Mouse (Mus musculus) thymus, postnatal 4 days (tissue): ENCODE measurements around the gene Dusp9.
A peak's percentile ranks its signal among the peaks of the same experiment; 100 is the strongest.

Experiments used
- DNase-seq: peaks from one replicate; pipeline ENCODE4 v3.0.0; 2021

Dusp9 gene

GRCm38 (mm10) chrX:73639255-73639675, at the start of gene Dusp9:
Gene Dusp9, plus strand, starts transcription at chrX:73639419.
- peak; percentile 27 for DNase-seq

DNA sequence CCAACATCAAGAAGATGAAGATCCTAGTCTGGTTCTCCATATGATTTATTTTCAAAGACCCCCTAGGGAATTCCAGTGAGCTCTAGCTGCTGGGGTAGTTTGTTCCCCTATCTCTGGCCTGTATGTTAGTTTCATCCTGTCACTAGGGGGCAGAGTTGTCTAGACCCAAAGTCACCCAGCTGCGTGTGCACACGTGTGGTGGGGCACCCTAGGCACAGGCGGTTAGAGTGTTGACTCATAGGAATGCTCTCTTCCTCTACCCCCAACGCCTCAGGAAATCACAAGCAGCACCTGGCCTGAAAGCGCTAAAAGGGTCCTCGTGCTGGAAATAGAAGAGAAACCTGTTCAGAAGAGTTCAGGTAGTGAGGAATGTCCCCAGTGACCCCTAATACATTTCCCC, 46.0 kb upstream of the Dusp9 start:
- peak; percentile 58 for DNase-seq

GRCm38 (mm10) chrX:73594451-73595121, 44.6 kb upstream of the Dusp9 start:
- DNase-seq: no peak

- DNase-seq: no peak
Observed at GRCm38 (mm10) chrX:73595297-73595938, 43.8 kb upstream of the Dusp9 start.

DNA sequence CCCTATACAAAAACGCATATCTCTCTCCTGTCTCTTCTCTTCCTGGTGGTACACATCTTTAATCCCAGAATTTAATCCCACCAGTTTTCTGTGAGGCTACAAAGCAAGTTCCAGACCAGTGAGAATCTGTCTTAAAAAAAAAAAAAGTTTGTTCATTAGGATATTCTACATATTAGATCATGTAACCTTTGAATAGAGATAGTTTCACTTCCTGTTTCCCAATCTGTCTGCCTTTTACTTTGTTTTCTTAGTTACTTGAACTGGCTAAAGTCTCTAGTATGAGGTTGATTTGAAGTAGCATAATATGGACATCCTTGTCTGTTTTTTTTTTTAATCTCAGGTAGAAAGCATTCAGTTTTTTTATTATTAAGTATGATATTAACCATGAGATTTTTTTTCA, 37.8 kb upstream of the Dusp9 start:
- DNase-seq: no peak

- DNase-seq: no peak
Observed at GRCm38 (mm10) chrX:73613665-73614064, 25.6 kb upstream of the Dusp9 start.

DNA sequence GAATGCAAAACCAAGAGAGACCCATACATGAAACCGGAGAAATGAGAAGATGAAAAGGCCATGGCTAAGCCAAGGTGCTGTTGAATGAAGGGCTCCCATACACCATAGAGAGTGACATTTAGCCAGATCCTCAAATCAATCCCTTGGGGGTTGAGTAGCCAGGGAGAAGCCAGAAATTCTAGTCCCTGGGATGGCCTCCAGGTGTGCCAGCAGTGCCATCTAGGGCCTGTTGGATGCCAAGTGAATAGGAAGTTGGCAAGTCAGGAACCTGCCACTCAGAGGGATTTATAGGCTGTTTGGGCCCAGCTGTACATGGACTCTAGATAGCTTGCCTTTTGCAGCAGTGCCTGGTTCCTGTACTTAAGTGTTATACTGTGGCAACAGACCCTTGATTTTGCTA, 23.3 kb upstream of the Dusp9 start:
- DNase-seq: no peak

- no peak for DNase-seq
Observed at GRCm38 (mm10) chrX:73619401-73619800, 19.8 kb upstream of the Dusp9 start.

DNA sequence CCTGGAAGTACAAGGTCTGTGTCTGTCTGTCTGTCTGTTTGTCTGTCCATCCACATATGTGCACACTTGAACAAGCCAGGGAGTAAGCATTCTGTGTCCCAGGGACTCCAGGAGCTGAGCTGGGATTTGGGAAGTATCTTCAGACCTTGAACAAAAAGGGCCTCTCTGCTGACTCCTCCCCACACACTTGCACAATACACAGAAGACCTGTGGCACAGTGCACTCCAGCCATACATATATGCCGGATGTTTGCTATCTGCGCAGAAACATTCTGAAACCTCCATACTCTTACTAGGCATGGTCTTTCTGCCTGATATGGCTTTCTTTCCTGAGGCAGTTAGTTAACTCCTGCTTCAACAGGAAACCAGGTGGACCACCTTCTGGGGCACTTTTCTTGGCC, 19.3 kb upstream of the Dusp9 start:
- DNase-seq: no peak

GRCm38 (mm10) chrX:73626981-73627380, 12.2 kb upstream of the Dusp9 start:
- no peak for DNase-seq

GRCm38 (mm10) chrX:73635425-73635824, 3.8 kb upstream of the Dusp9 start:
- DNase-seq: peak; percentile 37

GRCm38 (mm10) chrX:73637415-73637814, 1.8 kb upstream of the Dusp9 start:
- no peak for DNase-seq

DNA sequence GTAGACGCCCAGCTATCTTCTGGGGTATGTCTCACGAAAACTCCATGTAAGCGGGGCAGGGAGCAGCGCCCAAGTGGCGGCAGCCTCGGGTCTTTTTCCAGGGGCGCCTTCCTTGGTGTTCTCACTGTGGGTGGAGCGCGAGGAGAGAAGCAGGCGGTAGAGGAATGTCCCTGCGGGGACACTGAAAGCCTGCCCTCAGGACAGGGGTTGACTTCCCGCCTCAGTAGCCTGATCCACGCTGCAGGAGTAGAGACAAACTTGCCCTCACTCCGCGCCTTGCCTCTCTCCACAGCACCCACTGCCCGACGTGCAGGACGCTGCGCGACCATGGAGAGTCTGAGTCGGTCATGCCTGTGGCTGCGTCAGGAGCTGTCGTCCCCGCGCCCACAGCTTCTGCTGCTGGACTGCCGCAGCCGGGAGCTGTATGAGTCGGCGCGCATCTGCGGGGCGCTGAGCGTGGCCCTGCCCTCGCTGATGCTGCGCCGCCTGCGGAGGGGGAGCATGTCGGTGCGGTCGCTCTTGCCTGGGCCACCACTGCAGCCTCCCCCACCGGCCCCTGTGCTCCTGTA, 766 bp downstream of the Dusp9 start:
- DNase-seq: peak; percentile 25

DNA sequence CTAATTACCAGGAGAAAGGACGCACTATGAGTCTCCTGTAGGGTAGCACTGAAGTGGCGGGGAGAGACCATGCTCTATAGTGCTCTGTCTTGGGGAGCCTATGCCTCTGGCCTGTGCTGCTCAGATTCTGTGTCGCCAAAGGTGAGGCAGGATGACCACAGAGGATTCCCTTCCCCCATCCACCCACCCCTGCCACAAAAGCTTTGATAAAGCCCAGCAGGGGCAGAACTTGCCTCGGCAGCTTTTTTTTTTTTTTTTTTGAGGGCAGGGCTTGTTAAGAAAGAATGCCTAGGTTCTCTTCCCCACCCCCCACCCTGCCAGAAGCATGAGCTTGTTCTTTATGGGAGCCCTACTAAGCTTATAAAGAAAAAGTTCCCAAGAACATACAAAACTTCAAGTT, 5.9 kb downstream of the Dusp9 start:
- no peak for DNase-seq

DNA sequence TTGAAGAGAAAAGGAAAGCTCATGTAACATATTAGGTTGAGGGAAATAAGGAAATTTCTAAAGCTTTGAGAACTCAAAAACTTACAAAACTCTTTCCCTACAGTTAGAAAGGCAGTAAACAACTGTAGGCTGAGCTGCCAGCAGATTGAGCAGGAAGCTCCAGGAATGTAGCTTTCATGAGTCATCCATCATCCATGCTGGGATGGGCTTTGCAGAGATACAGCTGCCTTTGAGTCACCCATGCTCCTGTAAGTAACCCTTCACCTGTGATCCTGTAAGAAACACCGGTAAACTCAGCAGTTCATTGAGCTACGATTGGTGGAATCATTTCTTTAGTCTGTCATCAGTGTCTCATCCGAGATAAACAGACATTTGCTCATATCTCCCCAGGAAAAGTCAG, 11.7 kb downstream of the Dusp9 start:
- DNase-seq: no peak

DNA sequence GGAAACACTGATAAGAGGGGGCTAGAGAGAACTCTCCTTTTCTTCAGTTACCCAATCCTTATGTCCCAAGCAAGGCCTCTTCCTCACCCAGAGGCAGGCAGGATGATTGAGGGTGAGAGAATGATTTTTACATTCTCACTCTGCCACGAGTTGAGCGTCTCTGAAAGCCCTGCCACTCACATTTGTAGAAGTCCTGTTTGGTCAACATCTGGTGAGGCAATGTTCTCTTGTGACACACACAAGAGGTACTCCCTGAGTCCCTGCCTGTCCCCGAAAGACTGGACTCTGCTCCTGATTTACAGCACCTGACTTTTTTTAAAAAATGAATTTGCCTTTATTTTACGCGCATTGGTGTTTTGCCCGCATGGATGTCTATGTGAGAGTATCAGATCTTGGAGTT, 14.2 kb downstream of the Dusp9 start:
- no peak for DNase-seq

DNA sequence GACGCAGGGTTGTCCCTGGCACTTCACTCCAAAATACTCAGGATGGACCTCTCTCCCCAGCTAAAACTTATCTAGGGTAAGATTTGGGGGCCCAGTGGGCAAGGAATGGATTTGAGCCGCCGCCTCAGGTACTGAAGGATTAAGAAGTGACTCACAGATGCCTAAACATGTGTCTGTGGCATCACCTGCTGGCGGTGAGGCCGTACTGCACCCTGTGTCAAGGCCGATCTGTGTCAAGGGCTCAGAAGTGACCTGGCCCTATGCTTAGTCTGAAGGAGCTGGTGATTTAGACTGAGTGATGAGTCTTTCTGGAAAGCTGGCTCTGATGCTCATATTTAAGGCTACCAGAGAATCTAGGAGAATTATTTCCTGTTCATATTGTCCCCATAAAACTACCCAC, 15.0 kb downstream of the Dusp9 start:
- DNase-seq: peak; percentile 83

GRCm38 (mm10) chrX:73655529-73655928, 16.3 kb downstream of the Dusp9 start:
- DNase-seq: peak; percentile 67

- DNase-seq: no peak
Observed at GRCm38 (mm10) chrX:73658391-73658790, 19.2 kb downstream of the Dusp9 start.

DNA sequence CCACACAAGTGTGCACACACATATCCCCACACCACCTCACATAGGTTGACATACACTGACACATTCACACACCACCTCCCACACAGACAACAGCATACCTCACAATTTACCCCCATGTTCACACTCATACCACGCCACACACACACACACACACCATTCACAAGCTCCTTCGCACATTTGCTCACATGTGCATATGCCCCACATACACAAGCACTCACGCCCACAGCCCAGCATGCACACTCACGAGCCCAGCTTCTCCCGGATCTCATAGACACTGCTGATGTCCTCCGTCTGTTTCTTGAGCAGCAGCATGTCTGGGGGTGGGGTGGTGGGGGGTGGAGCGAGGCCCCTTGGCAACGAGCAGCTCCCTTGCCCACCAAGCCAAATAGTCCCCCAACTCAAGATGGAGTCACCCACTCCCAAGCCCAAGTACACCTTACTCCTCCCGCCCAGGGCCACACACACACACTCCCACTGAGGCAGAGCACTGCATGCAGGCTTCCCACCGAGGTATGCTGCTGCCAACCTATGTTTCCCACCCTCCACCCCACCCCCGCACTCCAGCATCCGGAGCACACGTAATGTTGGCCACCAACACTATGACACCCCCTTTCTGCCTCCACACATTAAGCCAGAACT, 19.8 kb downstream of the Dusp9 start:
- DNase-seq: no peak

DNA sequence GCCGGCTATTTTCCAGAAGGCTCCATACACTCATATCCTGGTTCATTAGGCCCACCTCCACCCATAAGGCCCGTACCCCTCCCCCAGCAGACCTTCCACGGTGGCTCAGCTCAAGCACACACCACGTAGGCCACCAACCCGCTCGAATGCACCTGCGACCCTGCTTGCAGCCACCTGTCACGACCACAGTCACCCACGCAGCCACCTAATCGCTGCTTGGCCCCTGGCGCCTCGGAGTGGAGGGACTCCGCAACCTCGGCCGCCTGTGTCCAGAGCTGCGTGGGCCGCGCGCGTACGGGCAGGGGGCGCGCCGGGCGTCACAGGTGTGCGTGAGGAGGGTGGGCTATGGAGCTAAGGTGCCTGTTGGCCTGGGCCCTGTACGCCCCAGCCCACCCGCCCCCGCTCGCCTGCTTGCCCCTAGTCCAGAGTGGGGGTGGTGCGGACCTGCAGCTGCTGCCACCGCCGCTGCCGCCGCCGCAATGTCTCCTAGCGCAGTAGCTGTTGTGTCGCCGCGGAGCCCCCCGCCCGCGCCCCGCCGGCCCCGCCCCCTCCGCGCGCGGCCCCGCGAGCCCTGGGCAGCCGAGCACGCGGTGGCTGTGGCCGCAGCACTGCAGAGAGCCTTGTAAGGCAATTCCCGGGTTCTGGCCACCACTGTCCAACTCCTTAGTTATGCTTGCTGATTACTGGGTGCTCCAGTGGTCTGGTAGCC, 20.5 kb downstream of the Dusp9 start, which contains the start of gene Pnck:
Pnck (minus strand) TSS at position 543 of the 709 bp plus-strand sequence.
- DNase-seq: peak; percentile 49

DNA sequence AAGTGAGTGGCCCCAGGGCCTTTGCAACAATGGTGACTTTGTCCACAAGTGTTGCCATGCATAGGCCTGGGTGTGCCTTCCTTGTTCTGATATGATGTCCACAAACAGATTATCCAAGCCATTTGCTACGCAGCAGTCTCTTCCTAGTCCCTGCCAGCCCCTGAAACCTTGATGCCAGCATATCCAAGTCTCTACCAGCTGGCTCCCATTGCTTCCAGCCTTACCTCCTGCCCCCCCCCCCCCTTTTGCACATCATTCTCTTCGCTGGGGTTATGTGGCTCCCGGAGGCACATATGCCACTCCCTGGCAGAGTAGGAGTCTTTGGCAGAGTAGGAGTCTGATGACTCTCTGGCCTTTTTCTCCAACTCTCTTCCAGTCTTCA, 21.1 kb downstream of the Dusp9 start:
- no peak for DNase-seq

- DNase-seq: no peak
Observed at GRCm38 (mm10) chrX:73663143-73663542, 23.9 kb downstream of the Dusp9 start.
